Mouse (Mus musculus) olfactory bulb, adult 2 months (tissue): ENCODE data around the gene Ubr4.

Experiments used
- CTCF ChIP-seq: fragments of 200-500 bp; IDR thresholded peaks from 2 replicates; pipeline ENCODE4 v1.5.1; 2012; ENCODE audit warnings: low read depth, mild to moderate bottlenecking, low read length, moderate library complexity; ENCODE audit not compliant: insufficient read depth
- POLR2A ChIP-seq: fragments of 200-500 bp; IDR thresholded peaks from 2 replicates; pipeline ENCODE4 v1.6.1; 2012; ENCODE audit warnings: mild to moderate bottlenecking, low read depth, low read length, moderate library complexity; ENCODE audit not compliant: insufficient read depth

- no peak for TF ChIP-seq CTCF
- no peak for TF ChIP-seq POLR2A
Observed at GRCm38 (mm10) chr4:139341556-139342233, 10.7 kb upstream of the Ubr4 start.
